Mouse (Mus musculus) hindbrain, embryonic 14.5 days (tissue): ENCODE data around the gene Slc1a3. TPM values are rescaled to one million over a fixed set of nuclear protein-coding genes. Genes with fewer than 3 reads are reported as not detected.
A peak's percentile ranks its signal among the peaks of the same experiment; 100 is the strongest.
"Not testable (repeated sequence)": the region's sequence is repeated elsewhere in the genome, so short reads cannot be mapped to it uniquely, and the experiment has no call there.

Experiments used
- ATAC-seq: fragments of 200-750 bp; cut with Nextera tagmentation; 2 replicates; pipeline ENCODE4 v1.8.0; 2017; ENCODE audit warnings: moderate number of reproducible peaks, mild to moderate bottlenecking, moderate TSS enrichment, moderate library complexity; ENCODE audit not compliant: low FRiP score
- DNase-seq: peaks from one replicate; pipeline ENCODE4 v3.0.0-alpha.2; 2015; ENCODE audit warnings: low spot score
- H3K27ac ChIP-seq: fragments of 300-500 bp; sonication (generic); 2 replicates; pipeline ENCODE4 v1.5.1; 2014; ENCODE audit warnings: mild to moderate bottlenecking, moderate library complexity
- H3K27me3 ChIP-seq: fragments of 300-500 bp; sonication (generic); 2 replicates; pipeline ENCODE4 v1.6.1; 2014; ENCODE audit warnings: mild to moderate bottlenecking, low read length, mixed read lengths; ENCODE audit not compliant: control insufficient read depth, insufficient read depth
- H3K36me3 ChIP-seq: fragments of 300-500 bp; sonication (generic); replicated peaks from 2 replicates; pipeline ENCODE4 v1.6.1; 2014; ENCODE audit not compliant: control insufficient read depth, insufficient read depth
- H3K4me1 ChIP-seq: fragments of 300-500 bp; sonication (generic); replicated peaks from 2 replicates; pipeline ENCODE4 v1.6.1; 2014; ENCODE audit warnings: antibody characterized with exemption, low read length, mixed read lengths; ENCODE audit not compliant: control insufficient read depth, insufficient read depth
- H3K4me2 ChIP-seq: fragments of 300-500 bp; sonication (generic); replicated peaks from 2 replicates; pipeline ENCODE4 v1.6.1; 2014; ENCODE audit warnings: mild to moderate bottlenecking, moderate library complexity
- H3K4me3 ChIP-seq: fragments of 300-500 bp; sonication (generic); replicated peaks from 2 replicates; pipeline ENCODE4 v1.5.1; 2014; ENCODE audit warnings: mild to moderate bottlenecking, low read length
- H3K9ac ChIP-seq: fragments of 300-500 bp; sonication (generic); 2 replicates; pipeline ENCODE4 v1.6.1; 2014
- H3K9me3 ChIP-seq: fragments of 300-500 bp; sonication (generic); 2 replicates; pipeline ENCODE4 v1.6.1; 2016; ENCODE audit warnings: low read length; ENCODE audit not compliant: control insufficient read depth
- WGBS: fragments of 180-500 bp; shearing (Covaris S2); extraction: QIAGEN DNeasy Blood & Tissue Kit; methylation state at CpG from one replicate; pipeline ENCODE4 v1.1.7; 2014; 5-methylcytosine and 5-hydroxymethylcytosine counted together
- polyA plus RNA-seq: library from polyadenylated mRNA; unstranded; fragments of >200 nt; fragmentation: Nextera tagmentation; extraction: Ambion mirVana; gene quantifications from 2 replicates; pipeline ENCODE4 v1.2.1, GENCODE M21; 2014

Slc1a3 gene
- polyA plus RNA-seq, 1 experiment from 2014 or later = 242 TPM

DNA sequence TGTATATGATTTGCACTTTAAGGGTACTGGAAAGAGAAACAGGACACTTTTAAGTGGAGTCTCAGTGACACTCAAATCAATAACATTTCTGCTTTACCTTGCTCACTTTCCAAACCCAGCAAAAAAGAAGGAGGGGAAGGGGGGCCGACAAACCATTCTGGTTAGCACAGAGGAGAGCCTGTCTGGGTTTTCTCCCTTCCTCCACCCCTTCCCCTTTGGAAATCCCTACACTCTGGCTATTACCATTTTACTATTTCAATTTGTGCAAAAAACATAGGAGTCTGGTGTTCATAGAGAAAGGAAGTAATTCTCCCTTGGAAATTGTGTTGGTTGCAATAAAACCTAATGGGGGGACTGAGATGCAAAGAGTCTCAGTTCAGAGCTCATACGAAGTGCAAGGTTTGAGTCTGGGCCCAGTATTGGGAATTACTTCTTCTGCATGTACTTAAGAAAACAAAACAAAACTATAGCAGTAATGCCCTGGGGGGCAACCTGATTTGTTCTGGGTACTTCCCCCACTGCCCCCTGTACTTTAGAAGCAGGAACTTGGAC is 1.9 kb upstream of the Slc1a3 start:
- no peaks in the 10 kb centered on the region for H3K9me3 ChIP-seq
- no peak overlapping the region for H3K27ac ChIP-seq
- WGBS = 76% methylated on average over 2 of the region's 2 CpGs
- H3K4me2 ChIP-seq = no peak overlapping the region
- H3K27me3 ChIP-seq = 0 out of 2 replicates have a peak, but pooled peaks cover 5% of the 10 kb centered on the region
- ATAC-seq = no peak
- no peak overlapping the region for H3K9ac ChIP-seq
- no peak for DNase-seq
- H3K4me3 ChIP-seq = no peak overlapping the region
- H3K36me3 ChIP-seq = no peaks in the 10 kb centered on the region
- H3K4me1 ChIP-seq = 0 out of 2 replicates have a peak, but pooled peaks cover 10% of the 10 kb centered on the region

GRCm38 (mm10) chr15:8711630-8712310 is 1.2 kb upstream of the Slc1a3 start:
- 0 out of 2 replicates have a peak overlapping the region, but pooled peaks have one; percentile 95 for H3K4me2 ChIP-seq
- no peak for ATAC-seq
- 72% methylated on average over 9 of the region's 9 CpGs for WGBS

GRCm38 (mm10) chr15:8709578-8709977 is 986 bp downstream of the Slc1a3 start:
- H3K9me3 ChIP-seq = no peaks in the 10 kb centered on the region
- H3K4me3 ChIP-seq = peak overlapping the region; percentile 49
- H3K4me2 ChIP-seq = peak overlapping the region; percentile 95
- WGBS = 2% methylated on average over 11 of the region's 11 CpGs
- H3K27ac ChIP-seq = no peak overlapping the region
- ATAC-seq = no peak
- peak overlapping the region; percentile 57 for H3K9ac ChIP-seq
- no peaks in the 10 kb centered on the region for H3K36me3 ChIP-seq
- no peaks in the 10 kb centered on the region for H3K4me1 ChIP-seq
- DNase-seq = peak; percentile 66
- 0 out of 2 replicates have a peak, but pooled peaks cover 5% of the 10 kb centered on the region for H3K27me3 ChIP-seq

More at GRCm38 (mm10) chr15:8711630-8712310, 1.2 kb upstream of the Slc1a3 start:
- Histone ChIP-seq H3K27me3 (0 out of 2 replicates have a peak, but pooled peaks cover 5% of the 10 kb centered on the region), H3K9ac (no peak overlapping the region), H3K36me3 (no peaks in the 10 kb centered on the region), H3K27ac (no peak overlapping the region), H3K4me3 (no peak overlapping the region), H3K4me1 (0 out of 2 replicates have a peak, but pooled peaks cover 6% of the 10 kb centered on the region), H3K9me3 (no peaks in the 10 kb centered on the region)
- no peak for DNase-seq

GRCm38 (mm10) chr15:8706613-8707012 is 4.0 kb downstream of the Slc1a3 start:
- Histone ChIP-seq H3K4me3 (peak overlapping the region; percentile 5; the same call in 1 of the 2 replicates), H3K9ac (no peak overlapping the region), H3K27ac (peak overlapping the region; percentile 53), H3K4me1 (no peaks in the 10 kb centered on the region), H3K27me3 (no peaks in the 10 kb centered on the region), H3K36me3 (no peaks in the 10 kb centered on the region), H3K9me3 (no peaks in the 10 kb centered on the region), H3K4me2 (peak overlapping the region; percentile 33)
- WGBS = 68% methylated on average over 5 of the region's 5 CpGs
- ATAC-seq (no peak), DNase-seq (no peak)

GRCm38 (mm10) chr15:8706178-8706577 is 4.4 kb downstream of the Slc1a3 start:
- H3K4me2 ChIP-seq = peak overlapping the region; percentile 33
- H3K4me3 ChIP-seq = 0 out of 2 replicates have a peak overlapping the region, but pooled peaks have one; percentile 5
- no peaks in the 10 kb centered on the region for H3K9me3 ChIP-seq
- H3K9ac ChIP-seq = no peak overlapping the region
- peak overlapping the region; percentile 53 for H3K27ac ChIP-seq
- peak; percentile 23; the same call in 1 of the 2 replicates for ATAC-seq
- 67% methylated on average over 4 of the region's 4 CpGs for WGBS
- H3K36me3 ChIP-seq = no peaks in the 10 kb centered on the region
- no peaks in the 10 kb centered on the region for H3K4me1 ChIP-seq
- no peaks in the 10 kb centered on the region for H3K27me3 ChIP-seq
- peak; percentile 73 for DNase-seq

DNA sequence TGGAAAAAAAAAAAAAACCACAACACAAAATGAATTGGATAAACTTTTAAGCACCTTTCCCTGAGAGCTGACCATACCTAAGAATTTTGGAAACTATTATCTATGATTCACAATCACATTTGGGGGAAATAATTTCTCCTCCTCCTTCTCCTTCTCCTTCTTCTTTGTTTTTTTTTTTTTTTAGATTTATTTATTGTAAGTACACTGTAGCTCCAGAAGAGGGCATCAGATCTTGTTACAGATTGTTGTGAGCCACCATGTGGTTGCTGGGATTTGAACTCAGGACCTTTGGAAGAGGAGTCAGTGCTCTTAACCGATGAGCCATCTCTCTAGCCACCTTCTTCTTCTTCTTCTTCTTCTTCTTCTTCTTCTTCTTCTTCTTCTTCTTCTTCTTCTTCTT is 5.0 kb downstream of the Slc1a3 start:
- H3K4me3 ChIP-seq, H3K36me3 ChIP-seq, H3K4me1 ChIP-seq, DNase-seq, H3K4me2 ChIP-seq, H3K9me3 ChIP-seq, H3K27ac ChIP-seq, ATAC-seq, H3K9ac ChIP-seq, H3K27me3 ChIP-seq: not testable (repeated sequence)
- 100% methylated on average over 1 of the region's 1 CpGs for WGBS

DNA sequence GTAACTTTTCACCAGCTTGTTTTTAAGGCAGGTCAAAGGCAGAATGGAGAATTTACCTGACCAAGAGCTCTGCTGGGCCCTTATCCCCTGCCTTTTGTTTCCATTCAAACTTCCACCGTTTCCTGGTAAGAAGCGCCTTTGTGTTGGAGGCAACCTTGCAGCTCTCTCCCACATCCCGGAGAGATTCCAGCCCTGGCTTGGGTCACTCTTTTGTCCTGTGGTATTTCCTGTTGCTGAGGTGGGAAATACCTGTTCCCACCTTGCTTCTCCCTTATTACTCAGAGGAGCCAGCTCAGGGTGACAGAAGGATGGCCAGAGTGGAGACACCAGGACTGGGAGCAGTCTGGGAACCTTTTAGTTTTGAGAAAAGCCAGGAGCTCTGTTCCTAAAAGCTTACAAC is 12.6 kb downstream of the Slc1a3 start:
- no peak overlapping the region for H3K27ac ChIP-seq
- peaks cover 6% of the 10 kb centered on the region; the same call in 1 of the 2 replicates for H3K36me3 ChIP-seq
- H3K9me3 ChIP-seq = no peaks in the 10 kb centered on the region
- DNase-seq (no peak), ATAC-seq (no peak)
- H3K4me1 ChIP-seq = no peaks in the 10 kb centered on the region
- H3K9ac ChIP-seq = no peak overlapping the region
- WGBS = 41% methylated on average over 3 of the region's 3 CpGs
- H3K4me2 ChIP-seq = no peak overlapping the region
- no peak overlapping the region for H3K4me3 ChIP-seq
- H3K27me3 ChIP-seq = no peaks in the 10 kb centered on the region

GRCm38 (mm10) chr15:8697500-8697899 is 13.1 kb downstream of the Slc1a3 start:
- H3K4me1 ChIP-seq = no peaks in the 10 kb centered on the region

GRCm38 (mm10) chr15:8690141-8690540 is 20.4 kb downstream of the Slc1a3 start:
- not testable (repeated sequence) for H3K36me3 ChIP-seq, H3K4me1 ChIP-seq, H3K4me2 ChIP-seq, H3K4me3 ChIP-seq, ATAC-seq, DNase-seq, H3K9ac ChIP-seq, H3K27ac ChIP-seq, H3K9me3 ChIP-seq, H3K27me3 ChIP-seq
- 97% methylated on average over 6 of the region's 6 CpGs for WGBS

More at GRCm38 (mm10) chr15:8697500-8697899, 13.1 kb downstream of the Slc1a3 start:
- Histone ChIP-seq H3K4me3 (no peak overlapping the region), H3K4me2 (no peak overlapping the region), H3K27me3 (no peaks in the 10 kb centered on the region), H3K27ac (no peak overlapping the region), H3K9me3 (no peaks in the 10 kb centered on the region), H3K36me3 (peaks cover 6% of the 10 kb centered on the region; the same call in 1 of the 2 replicates), H3K9ac (no peak overlapping the region)
- DNase-seq (no peak), ATAC-seq (no peak)
- 72% methylated on average over 3 of the region's 3 CpGs for WGBS
